Mouse (Mus musculus): Measurements from ENCODE around the gene Ints7. TPM values are rescaled to one million over a fixed set of nuclear protein-coding genes. Genes with fewer than 3 reads are reported as not detected.
A peak's percentile ranks its signal among the peaks of the same experiment; 100 is the strongest.

Gene Ints7
- total and polyA plus RNA-seq, 2 experiments from 2014 or later: 15.1 to 33.2 TPM

GRCm38 (mm10) chr1:191661019-191661796 is 85.8 kb downstream of the Ints7 start:
- no peak overlapping the region for H3K4me2 ChIP-seq (ENCODE audit: low read depth, low read length)
- no peak for DNase-seq (ENCODE audit: low spot score)
- H3K36me3 ChIP-seq (replicated peaks; ENCODE audit: control insufficient read depth, insufficient read depth, low read length): no peaks in the 10 kb centered on the region
- no peak overlapping the region for H3K4me3 ChIP-seq (ENCODE audit: low read depth, low read length)
- H3K27ac ChIP-seq (ENCODE audit: low read depth): no peak overlapping the region
- no peak overlapping the region for H3K9ac ChIP-seq (replicated peaks; ENCODE audit: low read depth, low read length)
- no peaks in the 10 kb centered on the region for H3K9me3 ChIP-seq (replicated peaks; ENCODE audit: control insufficient read depth, low read length)
- no peak for ATAC-seq (ENCODE audit: insufficient read depth, low read depth)
- 73% methylated on average over 8 of the region's 8 CpGs for WGBS
- H3K27me3 ChIP-seq (ENCODE audit: control insufficient read depth, insufficient read depth, low read length): no peaks in the 10 kb centered on the region
- TF ChIP-seq EP300 (IDR thresholded peaks at IDR 0.05; ENCODE audit: low read depth): no peak
- H3K4me1 ChIP-seq (ENCODE audit: control insufficient read depth, insufficient read depth): no peaks in the 10 kb centered on the region

GRCm38 (mm10) chr1:191662178-191662898 is 86.9 kb downstream of the Ints7 start:
- no peaks in the 10 kb centered on the region for H3K36me3 ChIP-seq (replicated peaks; ENCODE audit: control insufficient read depth, insufficient read depth, low read length)
- no peak overlapping the region for H3K9ac ChIP-seq (replicated peaks; ENCODE audit: low read depth, low read length)
- 28% methylated on average over 9 of the region's 9 CpGs for WGBS
- no peak overlapping the region for H3K27ac ChIP-seq (ENCODE audit: low read depth)
- peak; percentile 37 for DNase-seq (ENCODE audit: low spot score)
- TF ChIP-seq CTCF (IDR thresholded peaks at IDR 0.05; ENCODE audit: low read depth): no peak
- TF ChIP-seq EP300 (IDR thresholded peaks at IDR 0.05; ENCODE audit: low read depth): no peak
- H3K4me1 ChIP-seq (ENCODE audit: control insufficient read depth, insufficient read depth): no peaks in the 10 kb centered on the region
- no peak overlapping the region for H3K4me3 ChIP-seq (ENCODE audit: low read depth, low read length)
- no peaks in the 10 kb centered on the region for H3K9me3 ChIP-seq (replicated peaks; ENCODE audit: control insufficient read depth, low read length)
- no peak for ATAC-seq (ENCODE audit: insufficient read depth, low read depth)
- no peaks in the 10 kb centered on the region for H3K27me3 ChIP-seq (ENCODE audit: control insufficient read depth, insufficient read depth, low read length)
- H3K4me2 ChIP-seq (ENCODE audit: low read depth, low read length): no peak overlapping the region

GRCm38 (mm10) chr1:191662899-191663500 is 87.6 kb downstream of the Ints7 start:
- H3K36me3 ChIP-seq (replicated peaks; ENCODE audit: control insufficient read depth, insufficient read depth, low read length): no peaks in the 10 kb centered on the region
- 52% methylated on average over 8 of the region's 8 CpGs for WGBS
- H3K9ac ChIP-seq (replicated peaks; ENCODE audit: low read depth, low read length): no peak overlapping the region
- TF ChIP-seq EP300 (IDR thresholded peaks at IDR 0.05; ENCODE audit: low read depth) (no peak), CTCF (IDR thresholded peaks at IDR 0.05; ENCODE audit: low read depth) (no peak)
- DNase-seq (ENCODE audit: low spot score): no peak
- H3K27ac ChIP-seq (ENCODE audit: low read depth): no peak overlapping the region
- H3K4me3 ChIP-seq (ENCODE audit: low read depth, low read length): no peak overlapping the region
- ATAC-seq (ENCODE audit: insufficient read depth, low read depth): no peak
- no peaks in the 10 kb centered on the region for H3K27me3 ChIP-seq (ENCODE audit: control insufficient read depth, insufficient read depth, low read length)
- H3K4me1 ChIP-seq (ENCODE audit: control insufficient read depth, insufficient read depth): no peaks in the 10 kb centered on the region
- no peaks in the 10 kb centered on the region for H3K9me3 ChIP-seq (replicated peaks; ENCODE audit: control insufficient read depth, low read length)
- no peak overlapping the region for H3K4me2 ChIP-seq (ENCODE audit: low read depth, low read length)

GRCm38 (mm10) chr1:191663603-191664002 is 88.2 kb downstream of the Ints7 start:
- no peak overlapping the region for H3K4me2 ChIP-seq (ENCODE audit: low read depth, low read length)
- no peaks in the 10 kb centered on the region for H3K27me3 ChIP-seq (ENCODE audit: control insufficient read depth, insufficient read depth, low read length)
- no peak overlapping the region for H3K9ac ChIP-seq (replicated peaks; ENCODE audit: low read depth, low read length)
- H3K27ac ChIP-seq (ENCODE audit: low read depth): no peak overlapping the region
- H3K9me3 ChIP-seq (replicated peaks; ENCODE audit: control insufficient read depth, low read length): no peaks in the 10 kb centered on the region
- no peak overlapping the region for H3K4me3 ChIP-seq (ENCODE audit: low read depth, low read length)
- ATAC-seq (ENCODE audit: insufficient read depth, low read depth) (no peak), DNase-seq (ENCODE audit: low spot score) (no peak)
- H3K36me3 ChIP-seq (replicated peaks; ENCODE audit: control insufficient read depth, insufficient read depth, low read length): no peaks in the 10 kb centered on the region
- H3K4me1 ChIP-seq (ENCODE audit: control insufficient read depth, insufficient read depth): no peaks in the 10 kb centered on the region
- 83% methylated on average over 6 of the region's 6 CpGs for WGBS
- TF ChIP-seq EP300 (IDR thresholded peaks at IDR 0.05; ENCODE audit: low read depth) (no peak), CTCF (IDR thresholded peaks at IDR 0.05; ENCODE audit: low read depth) (no peak)

- no peak overlapping the region for H3K4me2 ChIP-seq (ENCODE audit: low read depth, low read length)
- no peak overlapping the region for H3K27ac ChIP-seq (ENCODE audit: low read depth)
- WGBS: 85% methylated on average over 11 of the region's 11 CpGs
- ATAC-seq (ENCODE audit: insufficient read depth, low read depth): no peak
- no peak overlapping the region for H3K4me3 ChIP-seq (ENCODE audit: low read depth, low read length)
- H3K27me3 ChIP-seq (ENCODE audit: control insufficient read depth, insufficient read depth, low read length): no peaks in the 10 kb centered on the region
- H3K4me1 ChIP-seq (ENCODE audit: control insufficient read depth, insufficient read depth): no peaks in the 10 kb centered on the region
- no peak overlapping the region for H3K9ac ChIP-seq (replicated peaks; ENCODE audit: low read depth, low read length)
- H3K36me3 ChIP-seq (replicated peaks; ENCODE audit: control insufficient read depth, insufficient read depth, low read length): no peaks in the 10 kb centered on the region
- DNase-seq (ENCODE audit: low spot score): no peak
- no peak for TF ChIP-seq CTCF (IDR thresholded peaks at IDR 0.05; ENCODE audit: low read depth)
- no peak for TF ChIP-seq EP300 (IDR thresholded peaks at IDR 0.05; ENCODE audit: low read depth)
- no peaks in the 10 kb centered on the region for H3K9me3 ChIP-seq (replicated peaks; ENCODE audit: control insufficient read depth, low read length)
Observed at GRCm38 (mm10) chr1:191666351-191666750, 90.9 kb downstream of the Ints7 start.
